Mouse (Mus musculus) midbrain, embryonic 13.5 days (tissue): ENCODE measurements around the gene Lhx5. TPM values are rescaled to one million over a fixed set of nuclear protein-coding genes. Genes with fewer than 3 reads are reported as not detected.

ENCODE experiments used
- ATAC-seq: fragments of 200-750 bp; cut with Nextera tagmentation; 2 replicates; pipeline ENCODE4 v1.8.0; 2017; ENCODE audit warnings: mild to moderate bottlenecking, moderate TSS enrichment, moderate library complexity
- H3K27ac ChIP-seq: fragments of 300-500 bp; sonication (generic); 2 replicates; pipeline ENCODE4 v1.5.1; 2015; ENCODE audit warnings: inconsistent platforms, mild to moderate bottlenecking, moderate library complexity
- H3K27me3 ChIP-seq: fragments of 300-500 bp; sonication (generic); 2 replicates; pipeline ENCODE4 v1.6.1; 2015; ENCODE audit warnings: mild to moderate bottlenecking, inconsistent platforms
- H3K36me3 ChIP-seq: fragments of 300-500 bp; sonication (generic); 2 replicates; pipeline ENCODE4 v1.6.1; 2015; ENCODE audit warnings: mild to moderate bottlenecking, inconsistent platforms
- H3K4me1 ChIP-seq: fragments of 300-500 bp; sonication (generic); replicated peaks from 2 replicates; pipeline ENCODE4 v1.6.1; 2015; ENCODE audit warnings: inconsistent platforms
- H3K4me2 ChIP-seq: fragments of 300-500 bp; sonication (generic); replicated peaks from 2 replicates; pipeline ENCODE4 v1.6.1; 2015; ENCODE audit warnings: moderate library complexity, mild to moderate bottlenecking, inconsistent platforms
- H3K4me3 ChIP-seq: fragments of 300-500 bp; sonication (generic); replicated peaks from 2 replicates; pipeline ENCODE4 v1.5.1; 2015; ENCODE audit warnings: mild to moderate bottlenecking, inconsistent platforms
- H3K9ac ChIP-seq: fragments of 300-500 bp; sonication (generic); replicated peaks from 2 replicates; pipeline ENCODE4 v1.6.1; 2015; ENCODE audit warnings: mild to moderate bottlenecking, inconsistent platforms
- H3K9me3 ChIP-seq: fragments of 300-500 bp; sonication (generic); 2 replicates; pipeline ENCODE4 v1.6.1; 2016; ENCODE audit warnings: mild to moderate bottlenecking, inconsistent platforms
- WGBS: fragments of 180-500 bp; shearing (Covaris S2); methylation state at CpG from one replicate; pipeline ENCODE4 v1.1.7; 2015; 5-methylcytosine and 5-hydroxymethylcytosine counted together
- polyA plus RNA-seq: library from polyadenylated mRNA; unstranded; fragments of >200 nt; fragmentation: Nextera tagmentation; extraction: Ambion mirVana; gene quantifications from 2 replicates; pipeline ENCODE4 v1.2.1, GENCODE M21; 2015

Lhx5 gene
- polyA plus RNA-seq, 1 experiment from 2014 or later: 55.0 TPM

- Histone ChIP-seq H3K4me3 (no peak overlapping the region), H3K9ac (no peak overlapping the region), H3K4me1 (0 out of 2 replicates have a peak, but pooled peaks cover 7% of the 10 kb centered on the region), H3K4me2 (no peak overlapping the region), H3K36me3 (no peaks in the 10 kb centered on the region), H3K27ac (no peak overlapping the region), H3K27me3 (peaks cover 52% of the 10 kb centered on the region), H3K9me3 (no peaks in the 10 kb centered on the region)
- WGBS: 54% methylated on average over 13 of the region's 13 CpGs
- ATAC-seq: peak; percentile 40; the same call in 1 of the 2 replicates
Measured at GRCm38 (mm10) chr5:120447305-120447704, 15.8 kb downstream of the Lhx5 start.

- Histone ChIP-seq H3K4me2 (no peak overlapping the region), H3K36me3 (no peaks in the 10 kb centered on the region), H3K27me3 (peaks cover 47% of the 10 kb centered on the region), H3K4me1 (peaks cover 4% of the 10 kb centered on the region; the same call in 1 of the 2 replicates), H3K27ac (0 out of 2 replicates have a peak overlapping the region, but pooled peaks have one; percentile 31), H3K9ac (no peak overlapping the region), H3K9me3 (no peaks in the 10 kb centered on the region), H3K4me3 (no peak overlapping the region)
- WGBS: 83% methylated on average over 14 of the region's 14 CpGs
- ATAC-seq: no peak
Measured at GRCm38 (mm10) chr5:120454756-120455337, 23.3 kb downstream of the Lhx5 start.

- Histone ChIP-seq H3K4me1 (peaks cover 4% of the 10 kb centered on the region; the same call in 1 of the 2 replicates), H3K4me2 (no peak overlapping the region), H3K4me3 (no peak overlapping the region), H3K36me3 (no peaks in the 10 kb centered on the region), H3K27ac (no peak overlapping the region), H3K27me3 (peaks cover 52% of the 10 kb centered on the region), H3K9ac (no peak overlapping the region), H3K9me3 (no peaks in the 10 kb centered on the region)
- WGBS: 44% methylated on average over 1 of the region's 1 CpGs
- no peak for ATAC-seq
Measured at GRCm38 (mm10) chr5:120456253-120456652, 24.8 kb downstream of the Lhx5 start.

- Histone ChIP-seq H3K27me3 (peaks cover 56% of the 10 kb centered on the region), H3K27ac (no peak overlapping the region), H3K4me3 (no peak overlapping the region), H3K36me3 (no peaks in the 10 kb centered on the region), H3K9me3 (no peaks in the 10 kb centered on the region), H3K4me2 (no peak overlapping the region), H3K4me1 (peaks cover 4% of the 10 kb centered on the region; the same call in 1 of the 2 replicates), H3K9ac (no peak overlapping the region)
- WGBS: 49% methylated on average over 7 of the region's 7 CpGs
- ATAC-seq: 0 out of 2 replicates have a peak, but pooled peaks have one; percentile 15
Measured at GRCm38 (mm10) chr5:120456841-120457554, 25.5 kb downstream of the Lhx5 start.

GRCm38 (mm10) chr5:120457628-120458027, 26.1 kb downstream of the Lhx5 start:
- no peaks in the 10 kb centered on the region for H3K36me3 ChIP-seq
- no peak overlapping the region for H3K27ac ChIP-seq
- H3K9ac ChIP-seq: no peak overlapping the region
- no peak overlapping the region for H3K4me3 ChIP-seq
- 5% methylated on average over 9 of the region's 9 CpGs for WGBS
- ATAC-seq: 0 out of 2 replicates have a peak, but pooled peaks have one; percentile 41
- no peaks in the 10 kb centered on the region for H3K9me3 ChIP-seq
- peaks cover 4% of the 10 kb centered on the region; the same call in 1 of the 2 replicates for H3K4me1 ChIP-seq
- H3K27me3 ChIP-seq: peaks cover 59% of the 10 kb centered on the region
- no peak overlapping the region for H3K4me2 ChIP-seq

- Histone ChIP-seq H3K4me1 (peaks cover 4% of the 10 kb centered on the region; the same call in 1 of the 2 replicates), H3K36me3 (no peaks in the 10 kb centered on the region), H3K9ac (no peak overlapping the region), H3K27ac (no peak overlapping the region), H3K4me2 (no peak overlapping the region), H3K4me3 (no peak overlapping the region), H3K9me3 (no peaks in the 10 kb centered on the region), H3K27me3 (peaks cover 61% of the 10 kb centered on the region)
- 80% methylated on average over 10 of the region's 10 CpGs for WGBS
- ATAC-seq: no peak
Measured at GRCm38 (mm10) chr5:120459133-120459532, 27.6 kb downstream of the Lhx5 start.

- Histone ChIP-seq H3K27ac (no peak overlapping the region), H3K36me3 (no peaks in the 10 kb centered on the region), H3K9me3 (no peaks in the 10 kb centered on the region), H3K4me3 (no peak overlapping the region), H3K27me3 (peaks cover 40% of the 10 kb centered on the region), H3K9ac (no peak overlapping the region), H3K4me1 (peaks cover 8% of the 10 kb centered on the region; the same call in 1 of the 2 replicates), H3K4me2 (no peak overlapping the region)
- no peak for ATAC-seq
- WGBS: 78% methylated on average over 15 of the region's 15 CpGs
Measured at GRCm38 (mm10) chr5:120461902-120462301, 30.4 kb downstream of the Lhx5 start.

- ATAC-seq: no peak
Measured at GRCm38 (mm10) chr5:120464321-120464720, 32.8 kb downstream of the Lhx5 start.

GRCm38 (mm10) chr5:120465062-120465461, 33.6 kb downstream of the Lhx5 start:
- Histone ChIP-seq H3K9ac (no peak overlapping the region), H3K36me3 (no peaks in the 10 kb centered on the region), H3K27ac (no peak overlapping the region), H3K9me3 (no peaks in the 10 kb centered on the region), H3K4me1 (0 out of 2 replicates have a peak, but pooled peaks cover 3% of the 10 kb centered on the region), H3K4me2 (no peak overlapping the region), H3K27me3 (peaks cover 27% of the 10 kb centered on the region), H3K4me3 (no peak overlapping the region)
- WGBS: 38% methylated on average over 5 of the region's 5 CpGs
- no peak for ATAC-seq

More at GRCm38 (mm10) chr5:120464321-120464720, 32.8 kb downstream of the Lhx5 start:
- Histone ChIP-seq H3K9me3 (no peaks in the 10 kb centered on the region), H3K4me1 (0 out of 2 replicates have a peak, but pooled peaks cover 3% of the 10 kb centered on the region), H3K4me3 (no peak overlapping the region), H3K4me2 (no peak overlapping the region), H3K36me3 (no peaks in the 10 kb centered on the region), H3K27me3 (peaks cover 30% of the 10 kb centered on the region), H3K27ac (no peak overlapping the region), H3K9ac (no peak overlapping the region)
- 76% methylated on average over 4 of the region's 4 CpGs for WGBS

GRCm38 (mm10) chr5:120465860-120466259, 34.4 kb downstream of the Lhx5 start:
- no peaks in the 10 kb centered on the region for H3K9me3 ChIP-seq
- H3K27ac ChIP-seq: no peak overlapping the region
- WGBS: 73% methylated on average over 6 of the region's 6 CpGs
- peaks cover 21% of the 10 kb centered on the region for H3K27me3 ChIP-seq
- H3K4me3 ChIP-seq: no peak overlapping the region
- 0 out of 2 replicates have a peak, but pooled peaks have one; percentile 34 for ATAC-seq
- no peaks in the 10 kb centered on the region for H3K36me3 ChIP-seq
- no peak overlapping the region for H3K9ac ChIP-seq
- H3K4me1 ChIP-seq: 0 out of 2 replicates have a peak, but pooled peaks cover 3% of the 10 kb centered on the region
- H3K4me2 ChIP-seq: no peak overlapping the region

GRCm38 (mm10) chr5:120467026-120467425, 35.5 kb downstream of the Lhx5 start:
- H3K27me3 ChIP-seq: peaks cover 9% of the 10 kb centered on the region
- peak overlapping the region; percentile 32 for H3K4me2 ChIP-seq
- no peaks in the 10 kb centered on the region for H3K36me3 ChIP-seq
- H3K9ac ChIP-seq: peak overlapping the region; percentile 48
- peak overlapping the region; percentile 3; the same call in 1 of the 2 replicates for H3K27ac ChIP-seq
- ATAC-seq: no peak
- H3K4me3 ChIP-seq: peak overlapping the region; percentile 27
- H3K4me1 ChIP-seq: 0 out of 2 replicates have a peak, but pooled peaks cover 3% of the 10 kb centered on the region
- 9% methylated on average over 4 of the region's 4 CpGs for WGBS
- no peaks in the 10 kb centered on the region for H3K9me3 ChIP-seq

GRCm38 (mm10) chr5:120468336-120468735, 36.8 kb downstream of the Lhx5 start:
- Histone ChIP-seq H3K27ac (no peak overlapping the region), H3K4me3 (no peak overlapping the region), H3K4me2 (no peak overlapping the region), H3K9me3 (no peaks in the 10 kb centered on the region), H3K36me3 (no peaks in the 10 kb centered on the region), H3K27me3 (peaks cover under 1% of the 10 kb centered on the region; the same call in 1 of the 2 replicates), H3K4me1 (0 out of 2 replicates have a peak, but pooled peaks cover 3% of the 10 kb centered on the region), H3K9ac (no peak overlapping the region)
- 87% methylated on average over 5 of the region's 5 CpGs for WGBS
- no peak for ATAC-seq
